In genomic region chr2:21407443-21407985, GRCm38 (mm10) we compare ENCODE assay signal across 29 mouse cellular contexts. TPM values are rescaled to one million over a fixed set of nuclear protein-coding genes. Genes with fewer than 3 reads are reported as not detected.
A peak's percentile ranks its signal among the peaks of the same experiment; 100 is the strongest.
DNase-seq lines count a peak whose midpoint lies in the region; ATAC-seq and TF ChIP-seq lines count a peak whose summit lies in the region.
"Had no signal": no experiment of that assay in that cellular context is flagged by ENCODE, and none has a peak within 500 bp of the region (broad histone marks: within the 10 kb centered on the region; RNA-seq: fewer than 3 reads in every experiment).

No protein-coding gene starts in this region.

- DNase-seq in forebrain, embryonic 14.5 days (ENCODE audit: low spot score) = peak; percentile 20
- no peak for DNase-seq in forebrain, postnatal 0 days
- DNase-seq in brain, embryonic 14.5 days (ENCODE audit: low read depth) = peak; percentile 40
- no peak for DNase-seq in adrenal gland, postnatal 4 days (ENCODE audit: low spot score in 2 of 2)
- DNase-seq in layer of hippocampus, postnatal 10 days (ENCODE audit: low spot score in 2 of 2) = no peak
- DNase-seq: adrenal gland, adult 8-10 months; adrenal gland, postnatal 25 days; cerebellum, adult 11 months; cerebellum, adult 2 months; cerebellum, adult 9-11 months; cerebellum, postnatal 25 days; gastrocnemius, postnatal 10 days; gastrocnemius, postnatal 36 days; heart, adult 11 months; heart, postnatal 10 days; heart, postnatal 36 days had no signal

- 66% methylated on average over 2 of the region's 2 CpGs for WGBS in forebrain, embryonic 14.5 days
- WGBS in forebrain, postnatal 0 days = 65% methylated on average over 2 of the region's 2 CpGs
- 51% methylated on average over 2 of the region's 2 CpGs for WGBS in limb, embryonic 13.5 days

- no peak for ATAC-seq in forebrain, embryonic 14.5 days
- no peak for ATAC-seq in forebrain, postnatal 0 days
- ATAC-seq in limb, embryonic 13.5 days (ENCODE audit: low FRiP score, low read depth) = peak; percentile 90
- ATAC-seq: activated CD4-positive, CD25-positive, alpha-beta regulatory T cell, adult 4 months; forebrain, embryonic 13.5 days; hindbrain, embryonic 16.5 days; intestine, embryonic 15.5 days had no signal

- no peaks in the 10 kb centered on the region for H3K9me3 ChIP-seq in forebrain, embryonic 14.5 days (replicated peaks; ENCODE audit: control insufficient read depth, low read length)
- H3K9me3 ChIP-seq in forebrain, postnatal 0 days (ENCODE audit: low read length) = no peaks in the 10 kb centered on the region
- H3K9me3 ChIP-seq in limb, embryonic 13.5 days = no peaks in the 10 kb centered on the region
- H3K9me3 ChIP-seq: embryonic facial prominence, embryonic 12.5 days; embryonic facial prominence, embryonic 15.5 days; forebrain, embryonic 13.5 days; heart, embryonic 12.5 days; heart, embryonic 15.5 days; hindbrain, embryonic 10.5 days; hindbrain, embryonic 13.5 days; intestine, embryonic 15.5 days had no signal

- no peak overlapping the region for H3K4me2 ChIP-seq in forebrain, embryonic 14.5 days (ENCODE audit: low read length)
- no peak overlapping the region for H3K4me2 ChIP-seq in forebrain, postnatal 0 days (ENCODE audit: low read depth)
- no peak overlapping the region for H3K4me2 ChIP-seq in limb, embryonic 13.5 days (replicated peaks)
- H3K4me2 ChIP-seq: embryonic facial prominence, embryonic 12.5 days; embryonic facial prominence, embryonic 15.5 days; forebrain, embryonic 13.5 days; heart, embryonic 12.5 days; heart, embryonic 15.5 days; hindbrain, embryonic 13.5 days; intestine, embryonic 15.5 days had no signal

- no peak overlapping the region for H3K9ac ChIP-seq in forebrain, embryonic 14.5 days (ENCODE audit: low read length)
- no peak overlapping the region for H3K9ac ChIP-seq in forebrain, postnatal 0 days
- H3K9ac ChIP-seq in limb, embryonic 13.5 days = no peak overlapping the region
- H3K9ac ChIP-seq: embryonic facial prominence, embryonic 12.5 days; embryonic facial prominence, embryonic 15.5 days; forebrain, embryonic 13.5 days; heart, embryonic 12.5 days; heart, embryonic 15.5 days; hindbrain, embryonic 13.5 days; intestine, embryonic 15.5 days had no signal

- no peak for TF ChIP-seq CTCF in forebrain, postnatal 0 days (IDR thresholded peaks at IDR 0.05; ENCODE audit: low read depth)
- TF ChIP-seq CTCF in brain, embryonic 14.5 days (IDR thresholded peaks at IDR 0.05; ENCODE audit: borderline replicate concordance, extremely low read depth, insufficient read depth, insufficient read length) = no peak

- H3K4me1 ChIP-seq in forebrain, embryonic 14.5 days (ENCODE audit: control insufficient read depth, insufficient read depth, low read length) = peaks cover 4% of the 10 kb centered on the region; the same call in 1 of the 2 replicates
- H3K4me1 ChIP-seq in forebrain, postnatal 0 days (ENCODE audit: insufficient read depth) = no peaks in the 10 kb centered on the region
- H3K4me1 ChIP-seq in limb, embryonic 13.5 days = no peaks in the 10 kb centered on the region
- H3K4me1 ChIP-seq: embryonic facial prominence, embryonic 12.5 days; embryonic facial prominence, embryonic 15.5 days; heart, embryonic 12.5 days; heart, embryonic 15.5 days; hindbrain, embryonic 10.5 days; intestine, embryonic 15.5 days had no signal

- H3K36me3 ChIP-seq in forebrain, embryonic 14.5 days (ENCODE audit: control insufficient read depth, insufficient read depth, low read length) = no peaks in the 10 kb centered on the region
- H3K36me3 ChIP-seq in forebrain, postnatal 0 days (ENCODE audit: insufficient read depth) = no peaks in the 10 kb centered on the region
- no peaks in the 10 kb centered on the region for H3K36me3 ChIP-seq in limb, embryonic 13.5 days
- H3K36me3 ChIP-seq: embryonic facial prominence, embryonic 12.5 days; embryonic facial prominence, embryonic 15.5 days; heart, embryonic 12.5 days; heart, embryonic 15.5 days; hindbrain, embryonic 10.5 days; hindbrain, embryonic 13.5 days; intestine, embryonic 15.5 days had no signal

- H3K27me3 ChIP-seq in forebrain, embryonic 14.5 days (replicated peaks; ENCODE audit: control insufficient read depth, insufficient read depth, low read length) = no peaks in the 10 kb centered on the region
- no peaks in the 10 kb centered on the region for H3K27me3 ChIP-seq in forebrain, postnatal 0 days (ENCODE audit: insufficient read depth, low read length)
- 0 out of 2 replicates have a peak, but pooled peaks cover 3% of the 10 kb centered on the region for H3K27me3 ChIP-seq in limb, embryonic 13.5 days
- H3K27me3 ChIP-seq: embryonic facial prominence, embryonic 12.5 days; embryonic facial prominence, embryonic 15.5 days; forebrain, embryonic 13.5 days; heart, embryonic 12.5 days; heart, embryonic 15.5 days; hindbrain, embryonic 13.5 days; intestine, embryonic 15.5 days had no signal

- H3K4me3 ChIP-seq in forebrain, embryonic 14.5 days (ENCODE audit: low read depth, low read length) = no peak overlapping the region
- no peak overlapping the region for H3K4me3 ChIP-seq in forebrain, postnatal 0 days (ENCODE audit: low read depth, low read length)
- no peak overlapping the region for H3K4me3 ChIP-seq in limb, embryonic 13.5 days
- H3K4me3 ChIP-seq: embryonic facial prominence, embryonic 12.5 days; embryonic facial prominence, embryonic 15.5 days; forebrain, embryonic 13.5 days; heart, embryonic 12.5 days; heart, embryonic 15.5 days; hindbrain, embryonic 10.5 days; hindbrain, embryonic 13.5 days; intestine, embryonic 15.5 days had no signal

- no peak for TF ChIP-seq POLR2A in brain, embryonic 14.5 days (IDR thresholded peaks at IDR 0.05; ENCODE audit: borderline replicate concordance, extremely low read depth, insufficient read depth, insufficient read length, poor library complexity, severe bottlenecking)

- no peak overlapping the region for H3K27ac ChIP-seq in forebrain, embryonic 14.5 days (ENCODE audit: low read depth, low read length)
- no peak overlapping the region for H3K27ac ChIP-seq in forebrain, postnatal 0 days (ENCODE audit: low read depth, low read length)
- no peak overlapping the region for H3K27ac ChIP-seq in limb, embryonic 13.5 days
- H3K27ac ChIP-seq: embryonic facial prominence, embryonic 12.5 days; embryonic facial prominence, embryonic 15.5 days; forebrain, embryonic 13.5 days; heart, embryonic 15.5 days; hindbrain, embryonic 10.5 days; hindbrain, embryonic 13.5 days; intestine, embryonic 15.5 days had no signal

RNA-seq across cellular contexts. Expression of gene Gpr158, which starts 40.2 kb away (rescaled TPM):
- 1.1 and 1.8 TPM in 2 replicates for polyA plus RNA-seq in forebrain, embryonic 14.5 days (2014; fragmentation: Nextera tagmentation; extraction: Ambion mirVana)
- 9.1 and 11.7 TPM in 2 replicates for total RNA-seq in forebrain, postnatal 0 days (2014; rRNA removed)
- 1.3 and 2.3 TPM in 2 replicates for polyA plus RNA-seq in forebrain, postnatal 0 days (2015; fragmentation: Nextera tagmentation; extraction: Ambion mirVana)
- 2.6 and 4.5 TPM in 2 replicates for polyA plus RNA-seq in brain, embryonic 14.5 days (2012; rRNA removed)
- polyA plus RNA-seq in limb, embryonic 13.5 days (2015; fragmentation: Nextera tagmentation; extraction: Ambion mirVana) = 0.01 and 0.03 TPM in 2 replicates
- 1 to 10 TPM in 1 of 2 experiments, under 1 TPM in 1; 0.76 to 1.0 TPM for total RNA-seq in adrenal gland, postnatal 4 days (2021)
- total RNA-seq in layer of hippocampus, postnatal 10 days (2021) = 10 to 100 TPM; 51.8 to 53.9 TPM
- total RNA-seq: common myeloid progenitor, adult 5-6 weeks; gastrocnemius, adult 18-20 months; gastrocnemius, postnatal 36 days had no signal
- polyA plus RNA-seq: activated CD4-positive, CD25-positive, alpha-beta regulatory T cell, adult 4 months; heart, embryonic 12.5 days; heart, embryonic 15.5 days had no signal

Comparison
In these comparisons a context has a peak if more than half of its experiments do, and no peak if none do; other contexts are left out.
1. DNase-seq: peak in forebrain, embryonic 14.5 days (single experiment) and brain, embryonic 14.5 days (single experiment); none in forebrain, postnatal 0 days (single experiment), adrenal gland, postnatal 4 days (0 of 2) and layer of hippocampus, postnatal 10 days (0 of 2).